Mouse (Mus musculus): ENCODE measurements around the gene Trabd2b.

- TF ChIP-seq POLR2A (IDR thresholded peaks at IDR 0.05; ENCODE audit: control insufficient read depth, low read depth, low read length) (no peak), CTCF (IDR thresholded peaks at IDR 0.05; ENCODE audit: control insufficient read depth, insufficient read depth, insufficient replicate concordance, low read depth, low read length) (no peak)
These were observed 216.4 kb downstream of the Trabd2b start for GRCm38 (mm10) chr4:114622929-114623328.

All from testis, adult 2 months (tissue).